Mouse (Mus musculus): ENCODE results near the gene Flrt1. TPM values are rescaled to one million over a fixed set of nuclear protein-coding genes. Genes with fewer than 3 reads are reported as not detected.
A peak's percentile ranks its signal among the peaks of the same experiment; 100 is the strongest.

Gene Flrt1
- total and polyA plus RNA-seq, 2 experiments from 2014 or later = 9.9 to 11.9 TPM

DNA sequence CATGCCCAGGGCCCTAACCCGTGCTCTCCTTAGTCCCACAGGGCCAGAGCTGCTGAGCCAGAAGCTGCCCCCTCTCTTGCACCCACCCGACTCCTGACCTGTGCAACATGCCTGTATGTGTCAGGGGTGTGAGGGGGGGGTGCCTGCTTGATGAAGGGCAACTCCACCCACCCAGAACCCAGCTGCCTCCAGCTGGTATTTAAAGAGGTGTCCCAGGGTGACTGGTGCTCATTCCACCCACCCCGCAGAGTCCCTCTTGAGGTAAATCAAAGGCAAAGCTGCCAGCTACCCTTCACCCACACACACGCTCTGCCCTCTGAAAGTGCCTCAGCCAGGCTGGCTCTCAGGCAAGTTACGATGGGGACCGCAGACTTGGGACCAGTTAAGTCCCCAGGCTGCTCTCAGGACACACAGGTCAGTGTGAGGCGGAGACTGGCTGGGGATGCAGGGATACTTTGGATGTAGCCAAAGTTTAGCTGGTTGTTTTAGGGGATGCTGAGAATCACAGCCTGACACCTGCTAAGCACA lies 43.7 kb upstream of the Flrt1 start:
- no peak overlapping the region for H3K27ac ChIP-seq (ENCODE audit: low read depth, low read length)
- 64% methylated on average over 7 of the region's 7 CpGs for WGBS
- ATAC-seq (ENCODE audit: low FRiP score) = no peak

DNA sequence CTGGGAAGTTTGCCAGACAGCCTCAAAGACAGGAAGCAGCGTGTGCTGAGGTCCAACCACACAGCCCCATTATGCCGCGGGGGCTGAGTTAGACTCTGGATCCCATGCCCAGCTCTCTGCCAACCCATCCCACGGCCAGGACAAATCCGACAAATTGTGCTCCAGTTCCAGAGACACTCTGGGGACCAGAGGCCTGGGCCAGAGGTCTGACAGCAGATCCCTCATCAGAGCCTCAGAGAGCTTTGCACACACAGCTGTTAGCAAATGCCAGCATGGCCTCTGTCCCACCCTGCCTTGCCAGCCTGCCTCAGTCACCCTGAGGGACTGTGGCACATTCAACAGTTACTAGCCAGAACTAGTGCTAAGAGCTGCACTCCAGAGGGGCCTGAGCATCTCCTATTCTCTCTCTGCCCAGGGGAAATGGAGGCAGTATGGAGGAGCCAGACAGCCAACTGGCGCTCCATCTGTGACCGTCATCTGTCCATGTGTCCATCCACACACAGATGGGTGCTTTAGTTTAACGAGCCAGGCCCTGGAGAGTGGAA lies 43.1 kb upstream of the Flrt1 start:
- H3K4me1 ChIP-seq (ENCODE audit: insufficient read depth, low read length) = peaks cover 4% of the 10 kb centered on the region; the same call in 1 of the 2 replicates
- 0 out of 2 replicates have a peak overlapping the region, but pooled peaks have one; percentile 29 for H3K9ac ChIP-seq (replicated peaks; ENCODE audit: low read length, poor library complexity, severe bottlenecking)
- TF ChIP-seq CTCF (IDR thresholded peaks at IDR 0.05) = no peak
- H3K4me2 ChIP-seq (ENCODE audit: low read depth, low read length, poor library complexity, severe bottlenecking) = no peak overlapping the region
- no peaks in the 10 kb centered on the region for H3K36me3 ChIP-seq (ENCODE audit: insufficient read depth, low read length)
- 64% methylated on average over 8 of the region's 8 CpGs for WGBS
- no peaks in the 10 kb centered on the region for H3K9me3 ChIP-seq (ENCODE audit: low read length)
- DNase-seq (ENCODE audit: low spot score) (no peak), ATAC-seq (ENCODE audit: low FRiP score) (no peak)
- no peak overlapping the region for H3K27ac ChIP-seq (ENCODE audit: low read depth, low read length)
- H3K4me3 ChIP-seq (ENCODE audit: low read depth, low read length) = no peak overlapping the region
- H3K27me3 ChIP-seq (ENCODE audit: insufficient read depth, low read length) = no peaks in the 10 kb centered on the region

More for the DNA sequence above, 43.7 kb upstream of the Flrt1 start:
- TF ChIP-seq CTCF (IDR thresholded peaks at IDR 0.05) = no peak
- Histone ChIP-seq H3K9me3 (ENCODE audit: low read length) (no peaks in the 10 kb centered on the region), H3K9ac (replicated peaks; ENCODE audit: low read length, poor library complexity, severe bottlenecking) (0 out of 2 replicates have a peak overlapping the region, but pooled peaks have one; percentile 29), H3K4me2 (ENCODE audit: low read depth, low read length, poor library complexity, severe bottlenecking) (no peak overlapping the region), H3K4me1 (ENCODE audit: insufficient read depth, low read length) (no peaks in the 10 kb centered on the region; the same call in 1 of the 2 replicates), H3K4me3 (ENCODE audit: low read depth, low read length) (no peak overlapping the region), H3K36me3 (ENCODE audit: insufficient read depth, low read length) (no peaks in the 10 kb centered on the region), H3K27me3 (ENCODE audit: insufficient read depth, low read length) (no peaks in the 10 kb centered on the region)
- no peak for DNase-seq (ENCODE audit: low spot score)

- Histone ChIP-seq H3K9me3 (ENCODE audit: low read length) (no peaks in the 10 kb centered on the region), H3K27ac (ENCODE audit: low read depth, low read length) (no peak overlapping the region), H3K4me1 (ENCODE audit: insufficient read depth, low read length) (peaks cover 7% of the 10 kb centered on the region; the same call in 1 of the 2 replicates), H3K4me3 (ENCODE audit: low read depth, low read length) (no peak overlapping the region), H3K9ac (replicated peaks; ENCODE audit: low read length, poor library complexity, severe bottlenecking) (no peak overlapping the region), H3K4me2 (ENCODE audit: low read depth, low read length, poor library complexity, severe bottlenecking) (no peak overlapping the region), H3K36me3 (ENCODE audit: insufficient read depth, low read length) (no peaks in the 10 kb centered on the region), H3K27me3 (ENCODE audit: insufficient read depth, low read length) (no peaks in the 10 kb centered on the region)
- no peak for TF ChIP-seq CTCF (IDR thresholded peaks at IDR 0.05)
- WGBS = 48% methylated on average over 4 of the region's 4 CpGs
- ATAC-seq (ENCODE audit: low FRiP score) (no peak), DNase-seq (ENCODE audit: low spot score) (no peak)
Measured at GRCm38 (mm10) chr19:7148096-7148495, 42.6 kb upstream of the Flrt1 start.

GRCm38 (mm10) chr19:7146376-7146775 lies 40.8 kb upstream of the Flrt1 start:
- Histone ChIP-seq H3K4me2 (ENCODE audit: low read depth, low read length, poor library complexity, severe bottlenecking) (no peak overlapping the region), H3K4me1 (ENCODE audit: insufficient read depth, low read length) (peaks cover 10% of the 10 kb centered on the region; the same call in 1 of the 2 replicates), H3K9me3 (ENCODE audit: low read length) (no peaks in the 10 kb centered on the region), H3K4me3 (ENCODE audit: low read depth, low read length) (no peak overlapping the region), H3K27ac (ENCODE audit: low read depth, low read length) (no peak overlapping the region), H3K27me3 (ENCODE audit: insufficient read depth, low read length) (no peaks in the 10 kb centered on the region), H3K36me3 (ENCODE audit: insufficient read depth, low read length) (no peaks in the 10 kb centered on the region), H3K9ac (replicated peaks; ENCODE audit: low read length, poor library complexity, severe bottlenecking) (no peak overlapping the region)
- DNase-seq (ENCODE audit: low spot score) (no peak), ATAC-seq (ENCODE audit: low FRiP score) (no peak)
- no peak for TF ChIP-seq CTCF (IDR thresholded peaks at IDR 0.05)
- 80% methylated on average over 13 of the region's 13 CpGs for WGBS

DNA sequence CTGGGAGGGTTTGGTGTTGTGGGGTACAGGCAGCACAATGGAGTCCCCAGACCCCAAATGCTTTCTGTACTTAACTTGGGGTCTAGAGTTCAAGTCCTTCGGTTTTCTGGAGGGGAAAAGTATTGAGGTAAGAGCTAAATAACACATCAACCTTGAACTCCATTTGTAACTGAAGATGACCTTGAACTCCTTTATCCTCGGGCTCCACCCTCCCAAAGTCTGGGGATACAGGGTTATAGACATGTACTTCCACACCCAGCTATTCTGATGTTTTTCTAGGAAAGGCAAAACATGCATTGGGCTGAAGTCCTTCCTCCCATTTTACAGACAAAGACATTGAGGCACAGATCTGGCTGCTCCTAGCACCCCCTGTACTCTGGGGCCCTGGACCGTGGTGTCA lies 38.9 kb upstream of the Flrt1 start:
- WGBS = 78% methylated on average over 3 of the region's 3 CpGs
- peaks cover 17% of the 10 kb centered on the region for H3K4me1 ChIP-seq (ENCODE audit: insufficient read depth, low read length)

GRCm38 (mm10) chr19:7143854-7144253 lies 38.3 kb upstream of the Flrt1 start:
- Histone ChIP-seq H3K9ac (replicated peaks; ENCODE audit: low read length, poor library complexity, severe bottlenecking) (peak overlapping the region; percentile 26), H3K9me3 (ENCODE audit: low read length) (no peaks in the 10 kb centered on the region), H3K36me3 (ENCODE audit: insufficient read depth, low read length) (no peaks in the 10 kb centered on the region), H3K27ac (ENCODE audit: low read depth, low read length) (no peak overlapping the region), H3K4me2 (ENCODE audit: low read depth, low read length, poor library complexity, severe bottlenecking) (peak overlapping the region; percentile 46), H3K27me3 (ENCODE audit: insufficient read depth, low read length) (no peaks in the 10 kb centered on the region), H3K4me3 (ENCODE audit: low read depth, low read length) (peak overlapping the region; percentile 24), H3K4me1 (ENCODE audit: insufficient read depth, low read length) (peaks cover 17% of the 10 kb centered on the region)
- WGBS = 7% methylated on average over 20 of the region's 20 CpGs
- ATAC-seq (ENCODE audit: low FRiP score) = no peak
- DNase-seq (ENCODE audit: low spot score) = no peak
- no peak for TF ChIP-seq CTCF (IDR thresholded peaks at IDR 0.05)

More for the DNA sequence above, 38.9 kb upstream of the Flrt1 start:
- Histone ChIP-seq H3K27me3 (ENCODE audit: insufficient read depth, low read length) (no peaks in the 10 kb centered on the region), H3K36me3 (ENCODE audit: insufficient read depth, low read length) (no peaks in the 10 kb centered on the region), H3K4me2 (ENCODE audit: low read depth, low read length, poor library complexity, severe bottlenecking) (no peak overlapping the region), H3K9ac (replicated peaks; ENCODE audit: low read length, poor library complexity, severe bottlenecking) (no peak overlapping the region), H3K27ac (ENCODE audit: low read depth, low read length) (no peak overlapping the region), H3K4me3 (ENCODE audit: low read depth, low read length) (no peak overlapping the region), H3K9me3 (ENCODE audit: low read length) (no peaks in the 10 kb centered on the region)
- no peak for TF ChIP-seq CTCF (IDR thresholded peaks at IDR 0.05)
- DNase-seq (ENCODE audit: low spot score) = no peak
- no peak for ATAC-seq (ENCODE audit: low FRiP score)
